Mouse (Mus musculus): ENCODE measurements around the gene Hist2h3c2.
"Not testable (repeated sequence)": the region's sequence is repeated elsewhere in the genome, so short reads cannot be mapped to it uniquely, and the experiment has no call there.

Gene Hist2h3c2

DNA sequence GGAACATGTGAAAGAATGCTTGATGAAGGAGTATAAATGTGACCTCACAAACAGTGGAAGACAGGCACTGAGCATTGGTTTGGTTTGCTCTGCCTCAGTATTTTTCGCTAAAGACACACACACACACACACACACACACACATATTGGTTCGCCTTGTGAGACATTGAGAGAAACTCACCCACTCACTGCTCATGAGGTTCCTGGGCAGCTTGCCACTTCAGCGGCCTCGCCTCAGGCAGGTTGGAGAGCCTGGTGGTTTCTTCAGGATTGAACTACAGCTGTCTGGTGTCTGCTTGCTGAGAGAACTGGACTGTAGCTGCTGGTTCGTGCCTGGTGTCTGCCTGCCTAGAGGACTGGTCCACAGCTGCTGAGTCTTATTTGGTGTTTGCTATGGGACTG, 21.3 kb upstream of the Hist2h3c2 start:
- DNase-seq (ENCODE audit: low spot score) = no peak

- no peak for DNase-seq (ENCODE audit: low spot score)
Observed at GRCm38 (mm10) chr3:96257190-96257589, 18.3 kb upstream of the Hist2h3c2 start.

DNA sequence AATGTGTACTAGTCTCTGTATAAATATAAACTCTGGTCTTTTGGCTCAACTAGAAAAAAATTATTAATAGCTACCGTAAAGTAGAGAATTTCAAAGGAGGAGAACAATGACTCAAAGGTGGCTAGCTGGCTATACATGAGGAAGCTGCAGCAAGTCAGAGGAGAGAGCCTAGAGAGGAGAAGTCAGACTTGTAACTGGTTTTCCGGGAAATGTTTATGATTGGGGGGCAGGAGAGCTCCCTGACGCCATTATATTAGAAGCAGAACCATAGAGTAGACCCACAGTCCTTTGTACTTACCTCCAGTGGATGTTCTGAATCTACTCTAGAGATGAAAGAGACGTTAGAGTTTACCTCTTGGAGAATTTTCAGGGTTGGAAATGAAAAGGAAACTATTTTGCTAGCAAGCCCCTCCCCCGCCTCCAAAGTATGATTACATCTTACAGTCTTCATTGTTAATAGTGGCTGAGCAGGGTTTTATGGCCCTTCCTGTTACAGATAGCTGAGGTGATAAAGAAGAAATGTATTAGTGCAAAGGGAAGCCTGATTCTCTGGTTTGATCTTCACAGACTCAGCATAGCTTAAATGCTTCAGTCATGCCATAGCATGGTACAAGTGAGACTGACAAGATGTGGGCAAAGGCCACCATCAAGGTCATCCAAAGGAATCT, 17.1 kb upstream of the Hist2h3c2 start:
- no peak for DNase-seq (ENCODE audit: low spot score)

DNA sequence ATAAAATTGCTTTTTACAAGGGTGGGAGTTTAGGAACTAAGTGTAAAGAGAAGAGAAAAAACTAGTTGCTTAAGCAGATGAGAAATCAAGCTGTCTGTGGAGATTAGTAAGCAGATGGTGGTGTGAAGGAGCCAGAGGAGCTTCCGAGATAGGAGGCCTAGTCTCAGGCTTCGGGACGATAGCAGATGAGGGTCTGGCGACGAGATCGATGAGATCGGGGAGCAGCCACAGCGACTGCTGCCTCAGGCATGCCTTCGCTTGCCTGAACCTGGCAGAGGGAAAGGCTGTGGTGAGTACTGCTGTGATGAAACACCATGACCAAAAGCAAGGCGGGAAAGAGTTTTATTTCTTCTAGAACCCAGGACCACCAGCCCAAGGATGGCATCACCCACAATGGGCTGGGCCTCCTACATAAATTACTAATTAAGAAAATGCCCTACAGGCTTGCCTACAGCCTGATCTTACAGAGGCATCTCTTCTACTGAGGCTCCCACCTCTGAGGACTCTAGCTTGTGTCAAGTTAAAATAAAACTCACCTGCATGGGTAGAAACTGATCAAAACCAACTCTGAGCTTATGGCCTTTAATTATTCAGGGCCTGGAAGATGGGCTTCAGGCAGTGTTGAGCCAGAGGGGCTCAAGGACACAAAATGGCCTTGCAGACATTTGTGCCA, 15.9 kb upstream of the Hist2h3c2 start:
- no peak for DNase-seq (ENCODE audit: low spot score)

- no peak for DNase-seq (ENCODE audit: low spot score)
Observed at GRCm38 (mm10) chr3:96251787-96252186, 12.9 kb upstream of the Hist2h3c2 start.

- DNase-seq (ENCODE audit: low spot score) = no peak
Observed at GRCm38 (mm10) chr3:96250890-96251289, 12.0 kb upstream of the Hist2h3c2 start.

DNA sequence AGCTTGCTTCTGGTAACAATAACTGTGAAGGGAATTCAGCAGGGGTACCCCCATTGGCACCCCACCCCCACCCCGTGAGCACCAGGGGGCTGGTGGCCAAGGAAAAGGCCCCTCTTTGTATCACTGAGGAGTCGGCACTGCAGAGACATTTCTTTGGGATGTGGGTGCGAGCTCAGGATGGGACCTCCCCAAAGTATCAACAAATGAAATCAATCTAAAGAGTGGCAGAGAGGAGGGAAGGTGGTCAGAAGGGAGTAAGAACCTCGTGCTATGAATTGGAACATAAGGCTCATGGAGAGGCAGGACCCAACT, 10.1 kb upstream of the Hist2h3c2 start:
- no peak for DNase-seq (ENCODE audit: low spot score)

DNA sequence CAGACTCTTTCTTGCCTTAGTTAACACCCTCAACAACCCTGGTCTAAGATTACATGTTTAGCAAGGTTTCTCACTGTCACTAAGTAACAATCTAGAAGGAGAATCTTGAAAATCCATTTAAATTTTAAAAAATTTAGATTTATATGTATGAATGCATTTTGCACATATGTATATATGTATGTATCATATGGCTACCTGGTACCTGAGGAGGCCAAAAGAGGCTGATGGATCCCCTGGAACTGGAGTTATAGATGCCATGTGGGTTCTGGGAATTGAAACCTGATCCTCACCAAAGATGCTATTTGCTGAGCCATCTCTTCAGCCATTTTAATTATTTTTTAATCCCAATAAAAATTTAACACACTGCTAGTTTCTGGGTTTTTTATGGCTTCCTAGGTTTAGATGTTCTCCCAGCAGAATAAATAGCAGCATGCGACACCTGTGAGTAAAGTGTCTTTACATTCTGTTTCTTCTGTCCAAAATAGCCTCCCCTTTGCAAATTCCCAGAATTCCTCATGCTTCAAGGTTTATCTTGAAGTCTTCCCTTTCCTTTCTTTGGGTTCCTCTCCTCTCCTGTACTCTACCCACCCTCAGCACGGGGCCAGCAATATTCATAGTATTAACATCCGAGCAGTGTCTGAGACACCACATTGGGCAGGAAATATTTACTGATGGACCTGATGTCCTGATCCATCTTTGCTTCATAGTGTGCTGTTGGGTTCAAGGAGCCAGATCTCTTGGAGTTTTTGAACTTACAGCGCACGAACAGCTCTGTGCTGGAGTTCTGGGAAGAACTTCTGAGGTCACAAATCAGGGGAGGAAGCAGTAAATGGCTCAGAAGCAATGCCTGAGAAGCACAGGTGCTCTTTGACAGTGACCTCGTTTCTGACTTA, 9.5 kb upstream of the Hist2h3c2 start:
- no peak for DNase-seq (ENCODE audit: low spot score)

DNA sequence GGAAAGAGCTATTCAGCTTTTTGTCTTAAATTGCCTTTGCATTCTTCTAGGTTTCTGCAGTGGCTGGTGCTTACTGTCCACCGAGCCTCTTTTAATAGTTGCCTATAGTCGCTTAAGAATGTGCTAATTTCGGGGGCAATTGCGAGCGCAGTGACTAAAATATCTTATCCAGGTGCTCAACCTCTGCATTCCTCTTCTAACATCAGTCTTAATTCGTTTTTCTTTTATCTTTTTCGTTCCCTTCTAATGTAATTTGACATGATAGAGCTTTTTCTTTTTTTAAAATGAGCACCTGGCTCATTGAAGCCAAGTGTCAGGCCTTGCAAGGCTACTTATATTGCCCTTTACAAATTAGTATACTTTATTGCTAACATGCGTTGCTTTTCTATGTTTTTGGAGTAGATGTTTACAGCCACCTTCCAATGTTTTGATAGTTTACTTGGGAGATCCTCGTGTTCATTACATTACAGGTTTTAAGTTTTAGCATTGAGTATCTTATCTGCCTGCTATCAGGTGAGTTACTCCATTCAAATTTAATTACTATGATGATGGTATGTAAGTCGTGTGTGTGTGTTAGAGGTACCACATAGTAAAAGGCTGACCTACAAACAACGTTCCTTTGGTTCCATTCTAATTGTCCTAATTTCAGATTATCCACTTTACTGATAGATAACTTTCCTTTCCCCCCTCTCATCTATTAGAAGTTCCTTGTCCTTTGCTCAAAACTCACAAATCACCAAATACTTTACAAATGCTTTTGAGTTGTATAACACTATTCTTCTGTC, 8.6 kb upstream of the Hist2h3c2 start:
- no peak for DNase-seq (ENCODE audit: low spot score)

- not testable (repeated sequence) for DNase-seq (ENCODE audit: low spot score)
Observed at GRCm38 (mm10) chr3:96246427-96246856, 7.5 kb upstream of the Hist2h3c2 start, which contains the start of gene Hist2h3c1. Gene Hist2h3c1, plus strand, starts transcription at chr3:96246685.

- not testable (repeated sequence) for DNase-seq (ENCODE audit: low spot score)
Observed at GRCm38 (mm10) chr3:96246018-96246417, 7.1 kb upstream of the Hist2h3c2 start.

- peak; percentile 82 for DNase-seq (ENCODE audit: low spot score)
Observed at GRCm38 (mm10) chr3:96245003-96245886, 6.3 kb upstream of the Hist2h3c2 start, which contains the start of gene Hist2h2aa1. Gene Hist2h2aa1, plus strand, starts transcription at chr3:96245497.

DNA sequence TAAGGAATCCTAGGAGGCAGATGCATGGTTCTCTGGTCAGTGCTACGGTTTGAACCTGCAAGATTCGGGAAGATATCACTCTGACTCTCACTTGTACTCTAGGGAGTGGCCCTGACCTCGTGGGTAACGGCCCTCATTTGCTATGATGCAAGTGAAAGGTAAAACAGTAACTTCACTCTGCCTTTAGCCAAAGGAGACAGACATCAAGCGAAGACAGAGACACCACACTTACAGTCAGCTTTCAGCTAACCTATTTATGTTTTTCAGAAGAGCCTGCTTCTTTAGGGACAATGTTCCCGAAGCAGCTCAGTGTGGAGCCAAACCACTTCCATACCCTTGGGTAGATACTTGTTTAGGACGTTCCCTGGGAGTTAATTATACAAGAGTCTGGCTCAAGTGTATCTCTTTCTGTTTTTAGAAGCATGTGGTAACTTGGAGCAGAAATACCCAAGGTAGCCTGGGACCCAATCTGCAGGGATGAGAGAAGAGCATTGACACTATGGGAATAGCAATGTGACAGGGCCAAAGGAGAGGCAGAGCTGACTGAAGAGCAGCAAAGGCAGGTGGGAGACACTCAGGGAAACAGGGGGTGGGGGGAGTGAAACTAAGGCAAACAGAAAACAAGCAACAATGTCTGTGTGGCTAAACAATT, 5.1 kb upstream of the Hist2h3c2 start:
- DNase-seq (ENCODE audit: low spot score) = no peak

GRCm38 (mm10) chr3:96240799-96241197, 1.9 kb upstream of the Hist2h3c2 start:
- DNase-seq (ENCODE audit: low spot score) = no peak

DNA sequence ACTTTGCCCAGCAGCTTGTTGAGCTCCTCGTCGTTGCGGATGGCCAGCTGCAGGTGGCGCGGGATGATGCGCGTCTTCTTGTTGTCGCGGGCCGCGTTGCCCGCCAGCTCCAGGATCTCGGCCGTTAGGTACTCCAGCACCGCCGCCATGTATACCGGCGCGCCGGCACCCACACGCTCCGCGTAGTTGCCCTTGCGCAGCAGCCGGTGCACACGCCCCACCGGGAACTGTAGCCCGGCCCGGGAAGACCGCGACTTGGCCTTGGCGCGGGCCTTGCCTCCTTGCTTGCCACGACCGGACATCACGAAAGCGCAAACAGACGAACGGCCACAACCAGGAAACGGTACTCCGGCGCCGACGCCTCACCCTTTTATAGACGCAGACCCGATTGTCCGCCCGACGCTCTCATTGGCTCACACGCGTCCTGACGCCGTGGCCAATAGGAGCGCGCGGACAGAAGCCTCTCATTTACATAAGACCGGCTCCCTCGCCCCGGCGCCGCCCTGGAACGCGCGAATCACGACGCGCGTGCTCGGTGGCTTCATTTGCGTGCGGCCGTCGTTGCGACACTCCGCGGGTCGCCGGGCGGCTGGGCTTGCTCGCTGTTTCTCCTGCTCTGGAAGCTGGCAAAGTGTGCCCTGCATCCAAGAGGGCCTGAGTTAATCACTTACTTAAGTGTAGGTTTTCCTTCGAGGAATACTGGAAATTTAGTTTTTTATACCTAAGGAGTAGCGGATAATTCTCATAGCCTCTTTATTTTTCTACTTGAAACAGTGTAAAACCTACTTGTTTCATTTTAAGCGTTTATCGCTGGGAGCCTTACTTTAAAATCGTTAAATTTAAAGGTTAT, 1.2 kb upstream of the Hist2h3c2 start, which contains the start of gene Hist2h2aa2:
Gene Hist2h2aa2, minus strand, starts transcription at position 328 of the 850 bp plus-strand sequence.
- peak; percentile 86 for DNase-seq (ENCODE audit: low spot score)

GRCm38 (mm10) chr3:96237904-96238511, 919 bp downstream of the Hist2h3c2 start:
- no peak for DNase-seq (ENCODE audit: low spot score)

- DNase-seq (ENCODE audit: low spot score) = no peak
Observed at GRCm38 (mm10) chr3:96237335-96237903, 1.5 kb downstream of the Hist2h3c2 start.

DNA sequence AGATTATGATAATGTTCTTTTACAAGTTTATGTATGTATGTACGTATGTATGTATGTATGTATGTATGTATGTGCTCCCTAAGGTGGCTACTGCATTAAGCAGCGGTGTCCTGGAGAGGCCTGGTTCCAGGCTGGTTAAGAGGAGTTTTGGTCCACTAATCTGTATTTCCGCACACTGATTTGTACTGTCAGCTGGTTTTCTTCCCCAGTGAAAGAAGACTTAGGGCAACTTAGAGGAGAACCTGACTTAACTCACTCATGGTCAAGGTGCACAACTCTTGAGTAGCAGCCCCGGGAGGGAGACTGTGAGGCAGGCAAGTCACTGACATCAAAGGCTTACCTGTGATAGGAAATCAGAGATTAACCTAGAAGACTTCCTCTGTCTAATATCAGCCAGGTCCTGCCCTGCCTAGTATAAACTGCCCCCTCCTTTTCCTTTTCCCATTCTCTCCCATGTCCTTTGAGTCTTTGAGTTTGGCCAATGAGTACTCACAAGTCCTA, 2.0 kb downstream of the Hist2h3c2 start:
- no peak for DNase-seq (ENCODE audit: low spot score)
